Mouse (Mus musculus): ENCODE results near the gene Mak. TPM values are rescaled to one million over a fixed set of nuclear protein-coding genes. Genes with fewer than 3 reads are reported as not detected.

Mak gene
- polyA plus RNA-seq, 1 experiment from 2014 or later = 0.37 TPM

DNA sequence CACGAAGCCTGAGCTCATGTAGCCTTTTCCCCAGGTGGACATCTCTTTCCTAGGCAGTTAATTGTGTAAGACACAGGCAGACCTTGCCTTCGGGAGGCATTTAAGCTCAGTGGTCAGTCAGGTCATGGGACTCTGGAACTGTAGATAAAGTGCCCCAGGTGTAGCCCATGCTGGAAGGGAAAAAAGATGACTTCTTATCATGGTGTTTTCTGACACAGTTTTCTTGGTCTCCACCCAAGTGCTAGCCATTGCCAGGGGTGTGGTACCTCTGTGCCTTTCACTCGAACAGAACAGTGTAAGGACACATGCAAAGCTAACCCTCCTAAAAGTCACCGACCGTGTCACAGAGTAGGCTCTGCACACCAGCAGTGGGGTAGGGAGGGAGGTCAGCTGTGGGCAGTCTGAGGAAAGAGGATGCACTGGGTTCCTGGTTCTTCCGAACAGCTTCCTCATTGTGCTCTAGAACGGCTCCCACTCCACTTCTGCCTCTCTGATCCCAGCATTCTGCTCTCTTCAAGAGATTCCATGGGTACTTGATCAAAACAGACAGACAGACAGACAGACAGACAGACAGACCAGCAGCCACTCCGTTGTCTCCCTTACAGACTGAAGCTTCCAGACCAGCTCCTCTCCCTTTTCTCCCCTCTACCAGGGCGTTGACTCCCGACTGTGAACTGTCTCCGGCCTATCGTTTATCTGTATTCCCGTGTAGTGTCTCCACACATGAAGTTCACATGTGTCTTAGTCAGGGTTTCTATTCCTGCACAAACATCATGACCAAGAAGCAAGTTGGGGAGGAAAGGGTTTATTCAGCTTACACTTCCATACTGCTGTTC lies 60.5 kb downstream of the Mak start:
- H3K27me3 ChIP-seq (ENCODE audit: insufficient read depth, low read length) = no peaks in the 10 kb centered on the region
- H3K4me1 ChIP-seq (replicated peaks; ENCODE audit: insufficient read depth, low read length) = peaks cover 8% of the 10 kb centered on the region
- no peak overlapping the region for H3K4me2 ChIP-seq (ENCODE audit: low read length)
- H3K9me3 ChIP-seq (replicated peaks; ENCODE audit: low read length) = no peaks in the 10 kb centered on the region
- DNase-seq (ENCODE audit: low spot score) (no peak), ATAC-seq (replicated peaks; ENCODE audit: low FRiP score, low read depth) (no peak)
- no peak for TF ChIP-seq CTCF (IDR thresholded peaks at IDR 0.05; ENCODE audit: low read depth)
- H3K27ac ChIP-seq = no peak overlapping the region
- 91% methylated on average over 13 of the region's 13 CpGs for WGBS
- no peak overlapping the region for H3K9ac ChIP-seq (ENCODE audit: low read depth, low read length)
- peaks cover 26% of the 10 kb centered on the region; the same call in 1 of the 2 replicates for H3K36me3 ChIP-seq (ENCODE audit: insufficient read depth, low read length)
- no peak overlapping the region for H3K4me3 ChIP-seq (replicated peaks; ENCODE audit: low read depth, low read length)

GRCm38 (mm10) chr13:41018236-41018635 lies 61.3 kb downstream of the Mak start:
- no peak for TF ChIP-seq CTCF (IDR thresholded peaks at IDR 0.05; ENCODE audit: low read depth)
- H3K4me3 ChIP-seq (replicated peaks; ENCODE audit: low read depth, low read length) = no peak overlapping the region
- peaks cover 26% of the 10 kb centered on the region; the same call in 1 of the 2 replicates for H3K36me3 ChIP-seq (ENCODE audit: insufficient read depth, low read length)
- no peak for ATAC-seq (replicated peaks; ENCODE audit: low FRiP score, low read depth)
- no peaks in the 10 kb centered on the region for H3K27me3 ChIP-seq (ENCODE audit: insufficient read depth, low read length)
- H3K9me3 ChIP-seq (replicated peaks; ENCODE audit: low read length) = no peaks in the 10 kb centered on the region
- DNase-seq (ENCODE audit: low spot score) = no peak
- no peak overlapping the region for H3K9ac ChIP-seq (ENCODE audit: low read depth, low read length)
- no peak overlapping the region for H3K4me2 ChIP-seq (ENCODE audit: low read length)
- H3K27ac ChIP-seq = no peak overlapping the region
- 92% methylated on average over 9 of the region's 9 CpGs for WGBS
- peaks cover 8% of the 10 kb centered on the region for H3K4me1 ChIP-seq (replicated peaks; ENCODE audit: insufficient read depth, low read length)

GRCm38 (mm10) chr13:41017832-41018231 lies 61.7 kb downstream of the Mak start:
- 84% methylated on average over 4 of the region's 4 CpGs for WGBS
- Histone ChIP-seq H3K9ac (ENCODE audit: low read depth, low read length) (no peak overlapping the region), H3K4me3 (replicated peaks; ENCODE audit: low read depth, low read length) (no peak overlapping the region), H3K27ac (no peak overlapping the region), H3K4me2 (ENCODE audit: low read length) (no peak overlapping the region), H3K36me3 (ENCODE audit: insufficient read depth, low read length) (peaks cover 30% of the 10 kb centered on the region; the same call in 1 of the 2 replicates), H3K27me3 (ENCODE audit: insufficient read depth, low read length) (no peaks in the 10 kb centered on the region), H3K4me1 (replicated peaks; ENCODE audit: insufficient read depth, low read length) (peaks cover 8% of the 10 kb centered on the region), H3K9me3 (replicated peaks; ENCODE audit: low read length) (no peaks in the 10 kb centered on the region)
- no peak for ATAC-seq (replicated peaks; ENCODE audit: low FRiP score, low read depth)
- DNase-seq (ENCODE audit: low spot score) = no peak
- no peak for TF ChIP-seq CTCF (IDR thresholded peaks at IDR 0.05; ENCODE audit: low read depth)

DNA sequence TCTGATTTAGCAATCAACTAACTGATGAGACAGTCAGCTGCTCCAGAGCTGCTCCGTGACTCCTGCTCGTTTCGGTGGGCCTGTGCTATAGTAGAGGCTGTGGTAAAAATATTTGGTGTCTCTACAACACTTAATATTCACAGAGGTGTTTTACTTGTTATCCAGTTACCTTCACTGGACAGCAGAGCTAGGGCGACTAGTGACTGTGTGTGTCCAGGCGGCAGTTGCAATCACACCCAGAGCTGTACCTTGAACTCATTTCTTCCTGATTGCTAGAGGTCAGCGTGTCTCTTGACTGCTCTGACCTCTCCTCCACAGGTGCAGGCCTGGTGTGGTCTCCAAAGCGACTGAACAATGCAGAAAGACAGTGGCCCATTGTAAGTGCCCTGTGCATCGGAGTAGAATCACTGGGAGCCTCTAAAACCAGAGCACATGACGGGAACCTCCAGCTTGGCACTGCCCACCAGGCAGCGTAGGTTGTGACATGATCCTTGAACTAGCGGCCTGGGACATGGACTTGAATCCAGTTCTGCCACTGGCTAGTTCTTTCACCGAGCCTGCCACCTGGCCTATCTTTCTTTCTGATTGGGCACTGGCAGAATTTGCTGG lies 62.6 kb downstream of the Mak start:
- Histone ChIP-seq H3K4me3 (replicated peaks; ENCODE audit: low read depth, low read length) (peak overlapping the region; percentile 65), H3K4me1 (replicated peaks; ENCODE audit: insufficient read depth, low read length) (peaks cover 8% of the 10 kb centered on the region), H3K4me2 (ENCODE audit: low read length) (peak overlapping the region; percentile 78), H3K36me3 (ENCODE audit: insufficient read depth, low read length) (peaks cover 34% of the 10 kb centered on the region; the same call in 1 of the 2 replicates), H3K9me3 (replicated peaks; ENCODE audit: low read length) (no peaks in the 10 kb centered on the region), H3K27ac (peak overlapping the region; percentile 92), H3K27me3 (ENCODE audit: insufficient read depth, low read length) (no peaks in the 10 kb centered on the region), H3K9ac (ENCODE audit: low read depth, low read length) (peak overlapping the region; percentile 78)
- DNase-seq (ENCODE audit: low spot score) (no peak), ATAC-seq (replicated peaks; ENCODE audit: low FRiP score, low read depth) (no peak; the same call in 1 of the 2 replicates)
- no peak for TF ChIP-seq CTCF (IDR thresholded peaks at IDR 0.05; ENCODE audit: low read depth)
- WGBS = 31% methylated on average over 12 of the region's 12 CpGs

GRCm38 (mm10) chr13:41015829-41016634 lies 63.5 kb downstream of the Mak start, which contains the start of gene Tmem14c:
Tmem14c (plus strand) TSS chr13:41016292.
- under 1% methylated on average over 43 of the region's 43 CpGs for WGBS
- peaks cover 38% of the 10 kb centered on the region for H3K36me3 ChIP-seq (ENCODE audit: insufficient read depth, low read length)
- H3K4me2 ChIP-seq (ENCODE audit: low read length) = peak within 1 kb of the TSS; percentile 78
- peak within 1 kb of the TSS; percentile 92 for H3K27ac ChIP-seq
- H3K4me3 ChIP-seq (replicated peaks; ENCODE audit: low read depth, low read length) = peak within 1 kb of the TSS; percentile 65
- peak; percentile 97 for DNase-seq (ENCODE audit: low spot score)
- TF ChIP-seq CTCF (IDR thresholded peaks at IDR 0.05; ENCODE audit: low read depth) = no peak
- no peaks in the 10 kb centered on the region for H3K9me3 ChIP-seq (replicated peaks; ENCODE audit: low read length)
- ATAC-seq (replicated peaks; ENCODE audit: low FRiP score, low read depth) = peak; percentile 99
- no peaks in the 10 kb centered on the region for H3K27me3 ChIP-seq (ENCODE audit: insufficient read depth, low read length)
- H3K4me1 ChIP-seq (replicated peaks; ENCODE audit: insufficient read depth, low read length) = peaks cover 8% of the 10 kb centered on the region
- peak within 1 kb of the TSS; percentile 78 for H3K9ac ChIP-seq (ENCODE audit: low read depth, low read length)

DNA sequence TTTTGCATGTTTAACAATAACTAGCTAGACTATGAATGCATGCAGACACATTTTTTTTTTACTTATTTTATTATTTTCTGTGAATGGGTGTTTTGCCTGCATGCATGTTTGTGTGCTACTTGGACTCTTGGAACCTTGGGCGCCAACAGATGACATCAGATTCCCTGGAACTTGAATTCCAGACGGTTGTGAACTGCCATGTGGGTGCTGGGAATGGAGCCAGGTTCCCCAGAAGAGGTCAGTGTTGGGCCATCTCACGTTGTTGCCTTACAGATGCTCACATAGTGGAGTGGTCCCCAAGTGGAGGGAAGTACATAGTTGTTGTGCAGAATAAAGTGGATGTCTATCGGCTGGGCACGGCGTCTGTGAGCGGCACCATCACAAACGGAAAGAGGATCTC lies 70.6 kb downstream of the Mak start:
- peak; percentile 20; the same call in 1 of the 2 replicates for TF ChIP-seq CTCF (IDR thresholded peaks at IDR 0.05; ENCODE audit: low read depth)
- WGBS = 82% methylated on average over 8 of the region's 8 CpGs
- H3K9me3 ChIP-seq (replicated peaks; ENCODE audit: low read length) = no peaks in the 10 kb centered on the region
- DNase-seq (ENCODE audit: low spot score) (no peak), ATAC-seq (replicated peaks; ENCODE audit: low FRiP score, low read depth) (no peak)
- H3K36me3 ChIP-seq (ENCODE audit: insufficient read depth, low read length) = peaks cover 75% of the 10 kb centered on the region
- no peak overlapping the region for H3K4me3 ChIP-seq (replicated peaks; ENCODE audit: low read depth, low read length)
- H3K4me1 ChIP-seq (replicated peaks; ENCODE audit: insufficient read depth, low read length) = no peaks in the 10 kb centered on the region
- H3K9ac ChIP-seq (ENCODE audit: low read depth, low read length) = no peak overlapping the region
- H3K27ac ChIP-seq = no peak overlapping the region
- H3K27me3 ChIP-seq (ENCODE audit: insufficient read depth, low read length) = no peaks in the 10 kb centered on the region
- no peak overlapping the region for H3K4me2 ChIP-seq (ENCODE audit: low read length)
